Mouse (Mus musculus): ENCODE measurements around the gene Zfp770. TPM values are rescaled to one million over a fixed set of nuclear protein-coding genes. Genes with fewer than 3 reads are reported as not detected.
"Not testable (repeated sequence)": the region's sequence is repeated elsewhere in the genome, so short reads cannot be mapped to it uniquely, and the experiment has no call there.

Zfp770 gene
- polyA plus RNA-seq, 1 experiment, result 4.3 TPM

GRCm38 (mm10) chr2:114205036-114205435 is 3.8 kb upstream of the Zfp770 start:
- H3K4me3 ChIP-seq (ENCODE audit: control insufficient read depth, insufficient read depth, low read length), result no peak overlapping the region
- no peaks in the 10 kb centered on the region for H3K4me1 ChIP-seq (replicated peaks; ENCODE audit: control insufficient read depth, insufficient read depth, low read length)
- no peaks in the 10 kb centered on the region for H3K27me3 ChIP-seq (ENCODE audit: control insufficient read depth, insufficient read depth, low read length)
- DNase-seq, result no peak
- H3K27ac ChIP-seq (ENCODE audit: control insufficient read depth, insufficient read depth, low read length), result no peak overlapping the region
- no peak for TF ChIP-seq POLR2A (IDR thresholded peaks at IDR 0.05; ENCODE audit: control insufficient read depth, extremely low read depth, insufficient read depth, low read length, poor library complexity)
- TF ChIP-seq CTCF (IDR thresholded peaks at IDR 0.05; ENCODE audit: borderline replicate concordance, control insufficient read depth, extremely low read depth, insufficient read depth, low read length, poor library complexity), result no peak
- WGBS, result 75% methylated on average over 6 of the region's 6 CpGs
- H3K36me3 ChIP-seq (ENCODE audit: control insufficient read depth, insufficient read depth, low read length), result no peaks in the 10 kb centered on the region

DNA sequence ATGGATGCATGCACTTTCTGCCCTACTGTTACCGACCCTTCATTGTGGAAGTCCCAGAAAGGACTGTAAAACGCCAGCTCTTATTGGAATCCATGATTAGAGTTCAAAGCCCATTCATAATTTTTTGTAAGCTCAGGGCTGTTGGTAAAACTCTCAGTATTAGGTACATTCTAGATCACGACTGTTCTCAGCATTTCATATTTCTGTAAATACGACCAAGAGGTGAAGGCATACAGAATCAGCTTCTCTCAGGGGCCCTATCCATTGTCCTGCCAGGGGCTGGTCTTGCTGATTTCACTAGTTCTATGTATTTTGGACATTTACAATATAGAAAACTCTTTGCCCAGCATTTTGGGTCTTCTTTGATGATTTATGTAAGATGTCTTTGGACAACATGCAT is 305 bp upstream of the Zfp770 start:
- no peak for DNase-seq
- H3K27ac ChIP-seq (ENCODE audit: control insufficient read depth, insufficient read depth, low read length), result no peak overlapping the region
- H3K4me1 ChIP-seq (replicated peaks; ENCODE audit: control insufficient read depth, insufficient read depth, low read length), result no peaks in the 10 kb centered on the region
- H3K36me3 ChIP-seq (ENCODE audit: control insufficient read depth, insufficient read depth, low read length), result peaks cover 8% of the 10 kb centered on the region
- H3K4me3 ChIP-seq (ENCODE audit: control insufficient read depth, insufficient read depth, low read length), result peak overlapping the region; percentile 95; the same call in 1 of the 2 replicates
- no peaks in the 10 kb centered on the region for H3K27me3 ChIP-seq (ENCODE audit: control insufficient read depth, insufficient read depth, low read length)
- 48% methylated on average over 4 of the region's 4 CpGs for WGBS
- TF ChIP-seq POLR2A (IDR thresholded peaks at IDR 0.05; ENCODE audit: control insufficient read depth, extremely low read depth, insufficient read depth, low read length, poor library complexity), result no peak
- TF ChIP-seq CTCF (IDR thresholded peaks at IDR 0.05; ENCODE audit: borderline replicate concordance, control insufficient read depth, extremely low read depth, insufficient read depth, low read length, poor library complexity), result no peak

DNA sequence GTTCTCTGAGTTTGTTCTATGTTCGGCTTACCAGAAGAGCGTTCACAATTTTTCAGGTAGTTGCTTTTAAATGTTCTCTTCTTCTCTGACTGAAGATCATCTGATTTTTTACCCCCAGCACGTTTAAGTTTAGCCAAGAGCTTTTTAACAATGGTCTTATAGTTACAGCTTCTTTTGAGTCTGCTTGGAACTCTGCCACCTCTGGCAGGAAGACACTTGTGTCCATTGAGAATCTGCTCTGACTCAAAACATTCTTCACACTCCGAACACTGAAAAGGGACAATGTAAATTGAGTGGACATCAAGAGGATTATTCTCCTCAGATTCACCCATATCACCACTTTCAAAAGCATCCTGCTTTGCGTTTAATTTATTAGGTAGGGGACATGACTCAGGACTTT is 4.8 kb downstream of the Zfp770 start:
- no peaks in the 10 kb centered on the region for H3K27me3 ChIP-seq (ENCODE audit: control insufficient read depth, insufficient read depth, low read length)
- no peaks in the 10 kb centered on the region for H3K4me1 ChIP-seq (replicated peaks; ENCODE audit: control insufficient read depth, insufficient read depth, low read length)
- TF ChIP-seq POLR2A (IDR thresholded peaks at IDR 0.05; ENCODE audit: control insufficient read depth, extremely low read depth, insufficient read depth, low read length, poor library complexity) (no peak), CTCF (IDR thresholded peaks at IDR 0.05; ENCODE audit: borderline replicate concordance, control insufficient read depth, extremely low read depth, insufficient read depth, low read length, poor library complexity) (no peak)
- 89% methylated on average over 5 of the region's 5 CpGs for WGBS
- no peak for DNase-seq
- H3K4me3 ChIP-seq (ENCODE audit: control insufficient read depth, insufficient read depth, low read length), result no peak overlapping the region
- no peak overlapping the region for H3K27ac ChIP-seq (ENCODE audit: control insufficient read depth, insufficient read depth, low read length)
- H3K36me3 ChIP-seq (ENCODE audit: control insufficient read depth, insufficient read depth, low read length), result peaks cover 14% of the 10 kb centered on the region

GRCm38 (mm10) chr2:114186924-114187323 is 14.3 kb downstream of the Zfp770 start, which contains the start of gene Aqr:
Gene Aqr, minus strand, starts transcription at chr2:114187024.
- H3K27ac ChIP-seq (ENCODE audit: control insufficient read depth, insufficient read depth, low read length); H3K36me3 ChIP-seq (ENCODE audit: control insufficient read depth, insufficient read depth, low read length); H3K4me1 ChIP-seq (replicated peaks; ENCODE audit: control insufficient read depth, insufficient read depth, low read length); DNase-seq; H3K27me3 ChIP-seq (ENCODE audit: control insufficient read depth, insufficient read depth, low read length); H3K4me3 ChIP-seq (ENCODE audit: control insufficient read depth, insufficient read depth, low read length): not testable (repeated sequence)
- WGBS, result 100% methylated on average over 1 of the region's 6 CpGs

DNA sequence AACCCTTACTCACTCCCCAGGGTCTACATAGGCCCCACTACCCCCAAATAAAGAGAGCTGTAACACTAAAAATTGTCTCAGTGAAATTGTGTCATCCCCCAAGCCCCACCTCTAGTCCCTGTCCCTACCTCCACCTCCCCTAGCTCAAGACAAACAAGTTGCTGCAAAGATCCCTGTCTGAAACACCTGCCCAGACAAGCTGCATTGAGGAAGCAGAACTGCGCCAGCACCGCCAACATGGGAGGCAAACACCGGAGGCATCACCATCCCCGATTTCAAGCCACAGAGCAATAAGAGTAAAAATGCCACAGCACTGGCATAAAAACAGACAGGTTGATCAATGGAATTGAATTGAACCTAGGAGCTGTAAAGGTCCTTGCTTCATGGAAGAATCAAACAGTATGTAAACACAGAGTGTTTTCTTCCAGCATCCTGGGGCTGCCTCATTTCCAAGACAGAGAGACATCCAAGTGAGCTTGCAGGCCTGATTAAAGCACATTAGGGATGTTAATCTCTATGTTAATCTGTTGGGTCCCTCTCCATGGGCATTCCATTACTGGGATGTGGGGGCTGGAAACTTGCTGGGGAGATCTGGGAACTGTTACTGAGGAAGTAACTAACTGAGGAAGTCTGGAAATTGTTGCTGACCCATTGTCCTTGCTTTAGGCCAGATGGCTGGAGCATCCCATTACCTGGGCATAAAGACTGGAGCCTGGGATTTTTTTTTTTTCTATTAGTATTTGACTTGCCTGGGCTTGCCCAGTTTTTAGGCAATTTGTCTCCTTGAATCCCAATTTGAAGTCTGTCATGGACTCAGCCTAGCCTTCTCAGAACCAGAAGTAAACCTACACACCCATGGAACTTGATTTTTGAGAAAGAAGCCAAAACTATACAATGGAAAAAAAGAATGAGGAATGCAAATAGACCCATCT is 23.2 kb downstream of the Zfp770 start:
- Histone ChIP-seq H3K27ac (ENCODE audit: control insufficient read depth, insufficient read depth, low read length) (no peak overlapping the region), H3K27me3 (ENCODE audit: control insufficient read depth, insufficient read depth, low read length) (no peaks in the 10 kb centered on the region), H3K36me3 (ENCODE audit: control insufficient read depth, insufficient read depth, low read length) (no peaks in the 10 kb centered on the region), H3K4me3 (ENCODE audit: control insufficient read depth, insufficient read depth, low read length) (no peak overlapping the region), H3K4me1 (replicated peaks; ENCODE audit: control insufficient read depth, insufficient read depth, low read length) (peaks cover 3% of the 10 kb centered on the region)
- TF ChIP-seq POLR2A (IDR thresholded peaks at IDR 0.05; ENCODE audit: control insufficient read depth, extremely low read depth, insufficient read depth, low read length, poor library complexity), result no peak
- TF ChIP-seq CTCF (IDR thresholded peaks at IDR 0.05; ENCODE audit: borderline replicate concordance, control insufficient read depth, extremely low read depth, insufficient read depth, low read length, poor library complexity), result no peak
- no peak for DNase-seq
- 79% methylated on average over 4 of the region's 4 CpGs for WGBS

- TF ChIP-seq POLR2A (IDR thresholded peaks at IDR 0.05; ENCODE audit: control insufficient read depth, extremely low read depth, insufficient read depth, low read length, poor library complexity) (peak; percentile 87), CTCF (IDR thresholded peaks at IDR 0.05; ENCODE audit: borderline replicate concordance, control insufficient read depth, extremely low read depth, insufficient read depth, low read length, poor library complexity) (0 out of 2 replicates have a peak, but pooled peaks have one; percentile 40)
- H3K27ac ChIP-seq (ENCODE audit: control insufficient read depth, insufficient read depth, low read length), result no peak overlapping the region
- WGBS, result under 1% methylated on average over 44 of the region's 44 CpGs
Measured at GRCm38 (mm10) chr2:114174651-114175484, 26.4 kb downstream of the Zfp770 start.

More at GRCm38 (mm10) chr2:114174651-114175484, 26.4 kb downstream of the Zfp770 start:
- H3K4me1 ChIP-seq (replicated peaks; ENCODE audit: control insufficient read depth, insufficient read depth, low read length), result peaks cover 3% of the 10 kb centered on the region
- peaks cover 8% of the 10 kb centered on the region; the same call in 1 of the 2 replicates for H3K36me3 ChIP-seq (ENCODE audit: control insufficient read depth, insufficient read depth, low read length)
- peak overlapping the region; percentile 90 for H3K4me3 ChIP-seq (ENCODE audit: control insufficient read depth, insufficient read depth, low read length)
- peak; percentile 72 for DNase-seq
- no peaks in the 10 kb centered on the region for H3K27me3 ChIP-seq (ENCODE audit: control insufficient read depth, insufficient read depth, low read length)

Measured in thymus, adult 2 months (tissue).